Mouse (Mus musculus): ENCODE data around the gene Nudcd2. TPM values are rescaled to one million over a fixed set of nuclear protein-coding genes. Genes with fewer than 3 reads are reported as not detected.

The Nudcd2 gene
- total RNA-seq, 1 experiment from 2014 or later, result 24.1 TPM

DNA sequence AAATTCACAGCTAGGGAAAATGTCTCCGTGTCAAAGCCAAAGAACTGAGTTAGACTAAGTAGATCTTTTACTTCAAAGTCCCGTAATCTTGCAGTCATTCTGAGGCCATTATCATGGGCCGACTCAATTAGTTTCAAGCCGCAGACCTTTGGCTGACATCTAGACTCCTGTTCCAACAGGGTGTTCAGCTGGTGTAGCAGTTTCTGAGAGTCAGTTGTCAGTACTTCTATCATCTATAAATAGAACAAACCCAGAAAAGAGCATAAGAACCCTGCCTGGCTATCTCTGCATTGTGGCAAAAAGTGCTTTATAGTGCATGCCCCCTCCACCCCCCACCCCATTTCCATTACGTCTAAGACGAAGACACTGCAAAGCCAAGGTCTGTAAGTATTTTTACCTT, 20.4 kb downstream of the Nudcd2 start:
- no peak for ATAC-seq (ENCODE audit: extremely low read depth, insufficient number of reproducible peaks, low FRiP score, poor library complexity, severe bottlenecking)

DNA sequence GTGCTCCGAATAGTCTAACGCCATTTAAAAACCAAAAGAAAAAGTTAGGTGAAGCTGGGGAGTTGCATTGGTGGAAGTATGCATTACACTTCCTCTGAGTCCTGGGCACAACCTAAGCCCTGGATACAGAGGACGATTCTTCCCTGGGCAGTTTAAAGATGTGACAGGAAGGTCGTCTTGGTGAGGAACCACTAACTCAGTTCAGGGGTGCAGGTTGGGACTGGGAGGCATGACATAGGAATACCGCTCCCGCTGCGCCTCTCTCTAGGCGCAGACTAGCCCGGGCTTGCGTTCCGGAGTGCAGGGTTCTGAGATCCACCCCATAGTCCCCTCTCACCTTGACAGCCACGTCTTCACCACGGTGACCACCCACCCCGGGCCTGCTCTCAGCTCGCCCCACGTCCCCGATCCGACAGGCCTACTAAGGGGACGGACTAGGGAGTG, 21.2 kb downstream of the Nudcd2 start:
- ATAC-seq (ENCODE audit: extremely low read depth, insufficient number of reproducible peaks, low FRiP score, poor library complexity, severe bottlenecking), result peak; percentile 30; the same call in 1 of the 2 replicates

DNA sequence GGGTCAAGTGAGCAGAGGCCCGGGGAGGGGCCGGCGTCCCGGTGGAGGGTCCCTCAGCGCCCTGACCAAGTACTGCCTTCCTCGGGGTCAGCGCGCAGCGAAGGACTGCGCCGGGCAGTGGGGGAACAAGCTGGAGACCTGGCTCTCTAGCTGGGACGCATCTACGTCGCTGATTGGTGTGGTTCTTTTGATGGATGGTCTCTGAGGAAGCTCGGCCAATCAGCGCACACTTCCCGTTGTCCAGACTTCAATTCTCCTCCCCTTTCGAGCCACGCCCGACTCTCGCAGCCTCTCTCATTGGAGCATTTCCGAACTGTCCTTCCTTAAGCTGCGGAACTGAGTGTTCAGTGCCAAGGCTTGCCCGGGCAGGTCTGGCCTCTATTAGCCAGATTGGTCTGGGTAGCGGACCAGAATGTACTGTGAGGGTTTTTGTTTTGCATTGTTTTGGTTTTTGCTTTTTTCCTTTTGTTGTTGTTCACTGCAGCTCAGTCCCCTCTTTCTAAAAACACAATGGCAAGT, 21.7 kb downstream of the Nudcd2 start, which contains the start of gene Ccng1:
TSS of gene Ccng1 (minus strand) at position 203 of the 519 bp plus-strand sequence.
- peak; percentile 100 for ATAC-seq (ENCODE audit: extremely low read depth, insufficient number of reproducible peaks, low FRiP score, poor library complexity, severe bottlenecking)

GRCm38 (mm10) chr11:40755968-40756367, 22.5 kb downstream of the Nudcd2 start:
- ATAC-seq (ENCODE audit: extremely low read depth, insufficient number of reproducible peaks, low FRiP score, poor library complexity, severe bottlenecking), result no peak

DNA sequence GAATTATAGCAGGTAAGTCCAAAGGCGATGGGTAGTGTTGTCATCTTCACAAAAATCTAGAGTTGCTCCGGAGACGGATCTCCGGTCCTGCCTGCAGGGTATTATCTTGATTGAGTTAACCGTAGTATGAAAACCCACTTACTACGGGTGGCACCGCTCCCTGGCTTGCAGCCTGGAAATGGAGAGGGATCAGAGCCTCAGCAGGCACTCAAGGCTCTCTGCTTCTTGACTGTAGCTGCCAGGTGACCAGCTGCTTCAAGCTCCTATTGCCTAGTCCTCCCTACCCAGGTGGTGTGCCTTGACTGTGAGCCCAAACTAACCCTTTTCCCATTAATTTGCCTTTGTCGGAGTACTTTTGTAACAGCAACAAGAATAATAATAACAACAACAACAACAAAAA, 26.4 kb downstream of the Nudcd2 start:
- ATAC-seq (ENCODE audit: extremely low read depth, insufficient number of reproducible peaks, low FRiP score, poor library complexity, severe bottlenecking), result no peak

- ATAC-seq (ENCODE audit: extremely low read depth, insufficient number of reproducible peaks, low FRiP score, poor library complexity, severe bottlenecking), result peak; percentile 93
These were observed 29.9 kb downstream of the Nudcd2 start for GRCm38 (mm10) chr11:40763395-40763794.

DNA sequence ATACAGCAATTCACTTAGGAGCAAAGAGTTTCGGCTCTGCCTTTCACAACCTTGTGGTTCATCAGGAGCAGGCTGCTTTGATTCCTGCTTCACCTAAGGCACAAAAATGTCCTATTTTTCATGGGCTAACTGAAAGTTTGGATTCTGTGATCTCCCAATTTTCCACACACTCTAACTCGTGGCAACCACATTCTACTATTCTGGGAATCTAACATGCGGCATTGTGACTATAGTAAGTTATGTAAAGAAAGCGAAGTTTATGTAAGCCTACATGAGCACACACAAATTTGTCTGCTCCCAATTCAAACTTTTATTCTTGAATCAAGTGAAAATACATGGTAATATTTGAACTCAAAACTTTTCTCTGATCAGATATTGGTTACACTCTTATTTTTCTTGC, 31.2 kb downstream of the Nudcd2 start:
- no peak for ATAC-seq (ENCODE audit: extremely low read depth, insufficient number of reproducible peaks, low FRiP score, poor library complexity, severe bottlenecking)

DNA sequence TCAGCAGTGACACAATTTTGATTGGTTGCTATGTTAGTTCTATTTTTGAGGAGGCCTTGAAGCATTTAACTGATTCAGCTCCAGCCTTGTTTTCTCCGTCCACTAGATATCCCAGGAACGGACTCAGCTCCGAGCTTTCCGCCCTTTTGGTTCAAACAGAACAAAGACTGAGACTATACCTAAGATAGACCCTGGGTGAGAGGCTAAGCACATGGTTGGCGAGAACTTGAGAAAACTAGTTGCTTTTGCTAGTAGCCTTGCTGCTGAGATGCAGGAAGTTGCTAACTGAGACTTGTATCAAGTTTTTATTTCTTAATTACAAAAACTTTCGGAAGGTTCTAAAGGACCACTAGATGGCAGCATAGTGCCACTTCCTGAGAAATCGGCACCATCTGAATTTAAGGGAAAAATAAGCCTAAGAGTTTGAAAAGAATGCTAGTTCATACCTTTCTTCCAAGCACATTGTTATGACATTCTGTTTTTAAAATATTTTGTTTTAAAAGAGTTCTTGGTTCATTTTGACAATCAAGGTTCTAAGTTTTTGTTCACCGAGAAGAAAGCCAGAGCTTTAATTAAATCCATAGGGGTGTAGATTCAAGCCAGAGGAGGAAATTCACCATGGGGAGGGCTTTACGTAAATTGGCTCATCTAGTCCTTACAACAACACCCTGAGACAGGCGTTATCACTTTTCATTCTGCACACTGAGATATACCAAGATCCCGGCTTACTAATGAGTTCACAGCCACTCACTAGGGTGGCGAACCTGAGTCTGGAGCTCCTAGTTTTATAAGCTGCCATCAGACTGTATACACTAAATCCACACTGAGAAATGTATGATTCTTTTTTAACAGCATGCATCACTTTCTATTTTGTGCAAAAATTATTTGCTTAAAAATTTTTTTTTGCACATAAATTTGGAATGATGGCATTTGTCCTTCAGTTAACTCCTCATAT, 42.1 kb downstream of the Nudcd2 start:
- ATAC-seq (ENCODE audit: extremely low read depth, insufficient number of reproducible peaks, low FRiP score, poor library complexity, severe bottlenecking), result no peak

- no peak for ATAC-seq (ENCODE audit: extremely low read depth, insufficient number of reproducible peaks, low FRiP score, poor library complexity, severe bottlenecking)
These were observed 48.4 kb downstream of the Nudcd2 start for GRCm38 (mm10) chr11:40781857-40782256.

- ATAC-seq (ENCODE audit: extremely low read depth, insufficient number of reproducible peaks, low FRiP score, poor library complexity, severe bottlenecking), result no peak
These were observed 49.9 kb downstream of the Nudcd2 start for GRCm38 (mm10) chr11:40783346-40783745.

GRCm38 (mm10) chr11:40784326-40784725, 50.9 kb downstream of the Nudcd2 start:
- no peak for ATAC-seq (ENCODE audit: extremely low read depth, insufficient number of reproducible peaks, low FRiP score, poor library complexity, severe bottlenecking)

DNA sequence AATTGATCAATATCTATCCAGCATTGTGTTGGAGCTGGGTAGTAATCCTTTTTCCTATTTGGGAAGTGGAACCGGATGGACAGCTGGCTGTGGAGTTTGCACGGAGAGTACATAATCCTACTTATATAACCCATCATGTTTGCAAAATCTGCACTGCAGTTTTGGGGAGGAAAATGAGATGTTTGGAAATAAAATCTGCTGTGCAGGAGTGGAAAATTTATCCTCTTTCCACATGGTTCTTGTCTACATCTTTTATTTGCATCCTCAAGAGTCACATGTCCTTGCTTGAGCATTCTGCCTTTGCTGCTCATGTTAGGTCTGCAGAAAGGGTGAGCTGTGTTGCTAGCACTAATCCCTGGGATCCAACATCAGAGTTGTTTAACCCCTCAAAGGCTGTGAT, 53.4 kb downstream of the Nudcd2 start:
- no peak for ATAC-seq (ENCODE audit: extremely low read depth, insufficient number of reproducible peaks, low FRiP score, poor library complexity, severe bottlenecking)

Other genes starting within 250 kb of the Nudcd2 start
- gene Mat2b, start 38.5 kb upstream of the Nudcd2 start, total RNA-seq (2017), result 112 and 119 TPM in 2 replicates
- 0.25 TPM in 1 of 2 replicates, not detected in the other for gene Hmmr, start 245 bp upstream of the Nudcd2 start, total RNA-seq (2017)
- gene Ccng1, start 21.6 kb downstream of the Nudcd2 start, total RNA-seq (2017), result 52.9 and 55.2 TPM in 2 replicates

Measured in neutrophil, adult 5-6 weeks (primary cell).